Mouse (Mus musculus) ES-Bruce4 (cell line): Measurements from ENCODE around the gene Vax2.

Experiments
- CTCF ChIP-seq: IDR thresholded peaks from one replicate; pipeline ENCODE4 v1.8.1; 2011; ENCODE audit warnings: low read depth, low read length
- EP300 ChIP-seq: IDR thresholded peaks from 2 replicates; pipeline ENCODE4 v1.6.1; 2011; ENCODE audit warnings: low read depth, low read length; ENCODE audit not compliant: insufficient read depth
- POLR2A ChIP-seq: IDR thresholded peaks from one replicate; pipeline ENCODE4 v1.8.1; 2011; ENCODE audit warnings: low read length; ENCODE audit not compliant: insufficient read depth

- TF ChIP-seq POLR2A (no peak), CTCF (no peak), EP300 (no peak)
Observed at GRCm38 (mm10) chr6:83696684-83697083, 14.4 kb upstream of the Vax2 start.
